Mouse (Mus musculus) lung, postnatal 0 days (tissue): ENCODE measurements at regions not wholly inside any gene's neighbourhood (a gene's known extent, or its start where the extent isn't known, plus 50 kb on each side); places are given as distances from the start of the nearest gene placed in this dataset.

Experiments
- CTCF ChIP-seq: IDR thresholded peaks from 2 replicates; pipeline ENCODE4 v1.5.1; 2016; ENCODE audit warnings: antibody characterized with exemption, mild to moderate bottlenecking
- EP300 ChIP-seq: IDR thresholded peaks from 2 replicates; pipeline ENCODE4 v1.6.1; 2016; ENCODE audit warnings: antibody characterized with exemption, mild to moderate bottlenecking, control low read depth

- TF ChIP-seq CTCF (no peak), EP300 (no peak)
Measured at GRCm38 (mm10) chr13:60424267-60424666, 177.5 kb upstream of the Dapk1 start.
